Mouse (Mus musculus): ENCODE data around the gene Cars. TPM values are rescaled to one million over a fixed set of nuclear protein-coding genes. Genes with fewer than 3 reads are reported as not detected.
"Not testable (repeated sequence)": the region's sequence is repeated elsewhere in the genome, so short reads cannot be mapped to it uniquely, and the experiment has no call there.

Gene Cars
- polyA plus RNA-seq (2015; fragmentation: Nextera tagmentation; extraction: Ambion mirVana), result 62.3 and 62.9 TPM in 2 replicates

DNA sequence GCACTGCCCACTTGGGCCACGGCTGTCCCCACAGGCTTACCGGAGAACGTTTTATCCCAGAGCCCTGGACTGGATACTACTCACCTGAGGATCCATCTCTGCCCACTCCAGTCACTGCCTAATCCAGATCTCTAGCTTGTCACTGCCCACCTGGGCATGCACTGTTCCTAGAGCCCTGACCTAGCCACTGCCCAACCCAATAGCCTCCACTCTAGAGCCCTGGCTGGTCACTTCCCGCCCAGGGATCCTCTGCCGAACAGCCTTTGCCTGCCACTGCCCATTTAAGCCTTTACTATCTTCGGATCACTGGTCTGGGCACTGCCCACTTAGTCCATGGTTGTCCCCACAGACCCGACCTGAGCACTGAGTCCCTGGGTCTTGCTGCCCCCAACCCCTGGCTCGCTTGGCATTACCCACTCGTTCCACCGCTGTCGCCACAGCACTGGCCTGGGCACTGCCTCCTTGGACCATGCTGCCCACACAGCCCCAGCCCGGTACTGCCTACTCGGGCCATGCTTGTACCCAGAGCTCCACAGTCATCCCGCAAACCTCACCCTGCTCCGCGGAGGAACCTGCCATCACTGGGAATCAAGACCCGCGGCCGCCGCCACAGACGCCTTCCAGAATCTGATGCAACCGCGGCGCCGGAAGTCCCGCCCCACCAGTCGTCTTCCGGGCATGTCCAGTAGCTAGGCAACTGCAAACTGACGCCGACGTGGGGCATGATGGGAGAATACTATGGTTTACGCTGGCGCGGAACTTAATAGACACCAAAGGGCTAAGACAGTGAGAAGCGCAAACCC lies at the start of gene Cars:
Gene Cars, minus strand, starts transcription at position 663 of the 803 bp plus-strand sequence.
- H3K36me3 ChIP-seq, result peaks cover 17% of the 10 kb centered on the region; the same call in 1 of the 2 replicates
- WGBS, result 2% methylated on average over 35 of the region's 35 CpGs

DNA sequence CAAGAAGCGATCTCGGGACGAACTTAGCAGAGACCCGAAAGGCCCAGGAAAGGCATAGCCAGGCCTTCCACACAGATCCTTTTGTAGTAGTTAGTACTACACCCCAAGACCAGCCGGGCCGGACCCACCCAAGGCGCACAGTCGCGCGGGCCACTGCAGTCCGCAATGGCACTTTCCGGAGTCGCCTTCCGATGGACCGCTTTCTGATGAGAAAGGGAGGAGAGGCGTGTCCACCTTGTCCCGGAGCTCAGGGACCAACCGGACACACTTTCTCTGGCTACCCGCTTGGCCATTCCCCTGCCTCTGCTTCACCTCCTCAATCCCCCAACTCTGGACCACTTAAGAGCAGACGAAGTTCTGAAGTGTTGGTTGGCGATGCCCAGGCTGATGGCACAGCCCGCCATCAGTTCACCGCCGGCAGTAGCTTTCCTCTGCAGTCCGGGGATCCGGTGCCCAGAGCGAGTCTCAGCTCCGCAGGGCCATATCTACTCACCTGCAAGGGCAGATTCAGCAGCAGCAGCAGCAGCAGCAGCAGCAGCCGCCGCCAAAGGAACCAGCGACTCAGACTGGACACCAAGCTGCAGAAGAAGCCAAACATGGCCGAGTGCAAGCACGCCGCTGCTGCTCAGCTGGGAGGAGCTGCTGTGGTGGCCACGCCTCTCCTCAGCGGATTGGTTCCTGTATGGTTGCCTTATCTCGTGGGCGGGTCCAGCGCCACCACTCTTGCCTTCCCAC lies 49.3 kb upstream of the Cars start, which contains the start of gene Tnfrsf22:
Gene Tnfrsf22, minus strand, starts transcription at position 628 of the 735 bp plus-strand sequence.
- no peaks in the 10 kb centered on the region for H3K9me3 ChIP-seq (replicated peaks)
- WGBS, result 1% methylated on average over 39 of the region's 39 CpGs
- no peaks in the 10 kb centered on the region for H3K36me3 ChIP-seq
- peak; percentile 98 for ATAC-seq (replicated peaks; ENCODE audit: low FRiP score)
- peak within 1 kb of the TSS; percentile 73 for H3K9ac ChIP-seq
- 0 out of 2 replicates have a peak, but pooled peaks cover 2% of the 10 kb centered on the region for H3K4me1 ChIP-seq
- peak within 1 kb of the TSS; percentile 80 for H3K4me3 ChIP-seq (replicated peaks)
- peak within 1 kb of the TSS; percentile 92 for H3K4me2 ChIP-seq
- H3K27me3 ChIP-seq, result no peaks in the 10 kb centered on the region
- peak within 1 kb of the TSS; percentile 68; the same call in 1 of the 2 replicates for H3K27ac ChIP-seq

More for the DNA sequence above, at the start of gene Cars:
- Histone ChIP-seq H3K27ac (peak within 1 kb of the TSS; percentile 75), H3K4me2 (peak within 1 kb of the TSS; percentile 91), H3K9me3 (replicated peaks) (no peaks in the 10 kb centered on the region), H3K9ac (peak within 1 kb of the TSS; percentile 81), H3K4me3 (replicated peaks) (peak within 1 kb of the TSS; percentile 68), H3K4me1 (peaks cover 26% of the 10 kb centered on the region), H3K27me3 (no peaks in the 10 kb centered on the region)
- ATAC-seq (replicated peaks; ENCODE audit: low FRiP score), result peak; percentile 99

DNA sequence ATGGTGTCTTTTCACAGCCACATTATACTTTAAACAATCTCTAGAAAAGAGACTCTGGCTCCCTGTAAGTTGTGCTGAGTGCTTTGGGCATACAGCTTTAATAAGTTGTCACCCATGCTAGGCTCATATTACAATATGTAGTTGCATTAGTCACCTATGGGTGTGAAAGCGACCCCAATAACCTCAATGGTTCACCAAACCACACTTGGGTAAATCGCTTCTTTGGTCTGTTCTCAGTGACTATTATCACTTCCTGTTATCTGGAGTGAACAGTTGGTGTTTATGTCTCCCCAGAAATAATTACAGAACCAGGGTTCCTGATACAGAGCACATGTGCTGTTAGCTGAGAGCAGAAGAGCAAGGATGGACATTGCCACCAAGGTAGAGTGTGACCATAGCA lies 44.1 kb upstream of the Cars start:
- WGBS, result 83% methylated on average over 2 of the region's 2 CpGs
- not testable (repeated sequence) for H3K27me3 ChIP-seq; H3K4me3 ChIP-seq (replicated peaks); H3K4me2 ChIP-seq; H3K4me1 ChIP-seq; H3K9me3 ChIP-seq (replicated peaks); H3K36me3 ChIP-seq; H3K27ac ChIP-seq; ATAC-seq (replicated peaks; ENCODE audit: low FRiP score); H3K9ac ChIP-seq

DNA sequence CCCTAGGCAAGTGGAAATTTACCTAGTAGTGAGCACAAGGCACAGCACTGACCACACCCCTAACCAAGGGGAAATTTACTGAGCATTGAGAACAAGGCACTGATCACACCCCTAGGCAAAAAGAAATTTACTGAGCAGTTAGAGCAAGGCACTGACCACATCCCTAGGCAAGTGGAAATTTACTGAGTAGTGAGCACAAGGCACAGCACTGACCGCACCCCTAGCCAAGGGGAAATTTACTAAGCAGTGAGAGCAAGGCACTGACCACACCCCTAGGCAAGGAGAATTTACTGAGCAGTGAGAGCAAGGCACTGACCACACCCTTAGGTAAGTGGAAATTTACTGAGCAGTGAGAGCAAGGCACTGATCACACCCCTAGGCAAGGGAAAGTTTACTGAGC lies 36.8 kb upstream of the Cars start:
- Histone ChIP-seq H3K27me3 (no peaks in the 10 kb centered on the region), H3K27ac (no peak overlapping the region), H3K9me3 (replicated peaks) (no peaks in the 10 kb centered on the region), H3K4me3 (replicated peaks) (no peak overlapping the region), H3K4me1 (no peaks in the 10 kb centered on the region), H3K36me3 (peaks cover 11% of the 10 kb centered on the region), H3K9ac (no peak overlapping the region), H3K4me2 (no peak overlapping the region)
- no peak for ATAC-seq (replicated peaks; ENCODE audit: low FRiP score)
- WGBS, result 94% methylated on average over 1 of the region's 1 CpGs

DNA sequence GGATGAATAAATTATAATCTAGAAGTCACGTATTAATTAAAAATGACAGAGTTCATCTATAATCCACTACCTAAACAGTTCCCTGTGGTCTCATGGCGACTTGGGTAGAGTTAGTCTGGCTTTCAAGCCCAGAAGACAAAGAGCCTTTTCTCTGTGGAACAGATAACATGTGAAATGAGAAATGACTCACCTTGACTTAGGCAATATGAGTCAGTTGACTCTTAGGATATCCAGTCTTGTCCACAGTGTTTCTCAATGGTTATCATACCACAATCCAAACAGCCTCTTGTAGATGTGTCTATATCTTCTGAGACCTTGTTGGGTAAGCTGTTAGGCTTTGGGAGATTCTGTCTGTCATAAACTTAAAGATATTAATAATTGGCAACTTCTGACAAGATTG lies 31.6 kb upstream of the Cars start:
- ATAC-seq (replicated peaks; ENCODE audit: low FRiP score), result no peak

DNA sequence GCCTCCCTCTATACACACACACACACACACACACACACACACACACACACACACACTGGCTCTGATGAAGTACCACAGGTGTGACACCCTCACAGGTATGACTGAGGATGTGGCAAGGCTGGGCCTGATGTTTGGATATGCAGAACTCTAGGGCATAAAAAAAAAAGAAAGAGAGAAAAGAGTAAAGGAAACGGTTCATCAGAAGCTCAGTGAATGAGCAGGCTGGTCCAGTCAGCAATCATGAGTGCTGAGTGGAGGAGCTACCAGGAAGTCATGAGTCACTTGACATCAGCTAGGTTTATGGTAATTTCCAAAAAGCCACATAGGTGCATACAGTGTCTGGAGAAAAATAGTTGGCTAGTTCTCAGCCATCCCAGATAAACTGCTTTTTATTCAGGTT lies 29.6 kb upstream of the Cars start:
- ATAC-seq (replicated peaks; ENCODE audit: low FRiP score), result no peak
- Histone ChIP-seq H3K9me3 (replicated peaks) (no peaks in the 10 kb centered on the region), H3K4me3 (replicated peaks) (no peak overlapping the region), H3K4me1 (no peaks in the 10 kb centered on the region), H3K27me3 (no peaks in the 10 kb centered on the region), H3K36me3 (no peaks in the 10 kb centered on the region), H3K27ac (no peak overlapping the region), H3K4me2 (no peak overlapping the region), H3K9ac (no peak overlapping the region)
- 38% methylated on average over 1 of the region's 1 CpGs for WGBS

More for the DNA sequence above, 31.6 kb upstream of the Cars start:
- Histone ChIP-seq H3K4me2 (no peak overlapping the region), H3K4me3 (replicated peaks) (no peak overlapping the region), H3K4me1 (no peaks in the 10 kb centered on the region), H3K9ac (no peak overlapping the region), H3K36me3 (no peaks in the 10 kb centered on the region), H3K9me3 (replicated peaks) (no peaks in the 10 kb centered on the region), H3K27ac (no peak overlapping the region), H3K27me3 (no peaks in the 10 kb centered on the region)
- WGBS, result 72% methylated on average over 2 of the region's 2 CpGs

DNA sequence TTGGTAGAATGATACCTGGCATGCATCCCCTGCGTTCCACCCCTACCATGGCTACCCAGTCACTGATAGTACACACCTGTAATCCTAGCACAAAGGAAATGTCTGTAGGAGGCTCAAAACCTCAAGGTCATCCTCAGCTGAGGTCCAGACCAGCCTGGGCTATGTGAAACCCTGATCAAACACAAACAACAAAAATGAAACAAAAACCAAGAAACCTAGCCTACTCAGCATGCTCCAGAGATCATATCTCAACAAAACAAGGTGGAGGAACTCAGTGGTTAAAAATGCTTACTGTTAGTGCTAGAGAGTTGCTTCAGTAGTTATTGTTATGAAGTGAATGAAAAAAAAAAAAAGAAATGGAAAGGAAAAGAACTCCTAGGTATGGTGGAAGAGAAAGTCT lies 28.6 kb upstream of the Cars start, which contains the start of gene Tnfrsf26:
Gene Tnfrsf26, minus strand, starts transcription at position 183 of the 400 bp plus-strand sequence.
- Histone ChIP-seq H3K27me3 (no peaks in the 10 kb centered on the region), H3K36me3 (no peaks in the 10 kb centered on the region), H3K9ac (no peak within 1 kb of the TSS), H3K4me2 (no peak within 1 kb of the TSS), H3K9me3 (replicated peaks) (no peaks in the 10 kb centered on the region), H3K4me3 (replicated peaks) (no peak within 1 kb of the TSS), H3K27ac (0 out of 2 replicates have a peak within 1 kb of the TSS, but pooled peaks have one; percentile 41), H3K4me1 (no peaks in the 10 kb centered on the region)
- no peak for ATAC-seq (replicated peaks; ENCODE audit: low FRiP score)
- WGBS, result 92% methylated on average over 1 of the region's 1 CpGs

DNA sequence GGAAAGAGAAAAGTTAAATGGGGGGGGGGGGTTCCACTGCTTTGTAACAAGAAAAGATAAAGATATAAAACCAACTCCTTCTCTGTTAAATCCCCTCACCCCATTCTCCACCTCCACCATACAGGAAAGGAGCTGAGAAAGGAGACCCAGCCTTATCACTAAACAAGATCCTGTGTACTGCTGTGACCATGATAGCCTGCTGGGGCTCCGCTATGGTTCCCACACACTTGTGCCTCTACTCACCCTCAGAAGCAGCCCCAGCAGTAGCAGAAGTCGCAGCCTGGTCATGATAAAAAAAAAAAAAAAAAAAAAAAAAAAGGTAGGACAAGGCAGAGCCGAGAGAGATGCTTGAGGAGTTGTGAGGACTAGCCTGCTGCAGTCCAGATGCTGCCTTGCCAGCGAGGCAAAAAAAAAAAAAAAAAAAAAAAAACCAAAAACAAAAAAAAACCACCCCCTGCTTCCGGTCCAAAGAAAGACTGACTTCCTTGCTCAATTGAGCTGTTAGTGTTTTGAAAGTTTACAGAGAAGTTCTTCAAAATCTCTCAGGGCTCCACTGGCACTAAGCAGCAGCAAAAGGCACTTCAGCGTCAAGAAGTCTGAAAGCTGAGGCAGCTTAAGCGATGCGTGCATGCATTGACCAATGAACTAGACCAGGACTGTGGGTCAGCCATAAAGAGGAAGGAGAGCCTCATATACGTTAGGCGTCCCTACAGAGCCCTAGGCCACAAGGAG lies 27.8 kb upstream of the Cars start:
- Histone ChIP-seq H3K9ac (no peak overlapping the region), H3K36me3 (no peaks in the 10 kb centered on the region), H3K4me1 (no peaks in the 10 kb centered on the region), H3K9me3 (replicated peaks) (no peaks in the 10 kb centered on the region), H3K27me3 (no peaks in the 10 kb centered on the region), H3K4me2 (no peak overlapping the region), H3K27ac (0 out of 2 replicates have a peak overlapping the region, but pooled peaks have one; percentile 41), H3K4me3 (replicated peaks) (no peak overlapping the region)
- ATAC-seq (replicated peaks; ENCODE audit: low FRiP score), result no peak
- WGBS, result 61% methylated on average over 10 of the region's 10 CpGs

DNA sequence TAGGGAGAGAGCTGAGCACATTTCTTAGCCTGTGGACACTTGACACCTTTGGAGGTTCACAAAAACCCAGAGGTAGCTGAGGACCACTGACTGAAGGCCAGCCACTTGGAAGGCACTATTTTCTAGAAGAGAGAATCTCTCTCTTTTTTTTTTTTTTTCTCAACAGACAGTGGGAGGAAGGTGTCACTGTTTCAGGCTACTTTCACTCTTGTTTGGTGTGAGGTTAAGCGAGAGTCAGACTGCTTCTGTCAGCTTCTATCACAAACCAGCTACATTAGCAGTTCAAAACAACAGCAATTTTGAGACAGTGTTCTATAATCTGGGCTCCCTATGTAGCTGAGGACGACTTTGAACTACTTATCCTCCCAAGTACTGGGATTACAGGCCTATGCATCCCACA lies 26.3 kb upstream of the Cars start:
- Histone ChIP-seq H3K4me3 (replicated peaks) (no peak overlapping the region), H3K27me3 (no peaks in the 10 kb centered on the region)
- WGBS, result 61% methylated on average over 2 of the region's 2 CpGs

DNA sequence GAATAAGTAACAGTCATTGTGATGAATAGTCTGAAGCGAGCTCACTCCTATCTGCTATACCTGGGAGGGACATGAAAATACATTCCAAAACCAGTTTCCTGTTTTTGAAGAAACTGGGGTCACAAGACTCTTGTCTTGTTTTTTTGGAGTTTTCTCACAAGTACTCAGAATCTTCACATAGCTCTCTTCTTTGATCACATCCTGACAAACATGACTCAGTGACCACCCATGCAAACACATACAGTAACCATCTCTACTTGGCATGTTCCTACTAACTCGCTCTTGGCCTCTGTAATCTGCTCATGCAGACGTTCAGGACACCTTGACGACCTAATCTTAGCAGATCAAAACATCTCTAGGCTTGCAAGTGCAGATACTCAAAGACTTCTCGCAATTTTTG lies 25.3 kb upstream of the Cars start:
- Histone ChIP-seq H3K4me1 (no peaks in the 10 kb centered on the region), H3K27me3 (no peaks in the 10 kb centered on the region), H3K9ac (no peak overlapping the region), H3K4me3 (replicated peaks) (no peak overlapping the region), H3K4me2 (no peak overlapping the region), H3K36me3 (no peaks in the 10 kb centered on the region), H3K9me3 (replicated peaks) (no peaks in the 10 kb centered on the region), H3K27ac (no peak overlapping the region)
- no peak for ATAC-seq (replicated peaks; ENCODE audit: low FRiP score)
- WGBS, result 73% methylated on average over 5 of the region's 5 CpGs

More for the DNA sequence above, 26.3 kb upstream of the Cars start:
- H3K4me2 ChIP-seq, result no peak overlapping the region
- H3K9me3 ChIP-seq (replicated peaks), result no peaks in the 10 kb centered on the region
- ATAC-seq (replicated peaks; ENCODE audit: low FRiP score), result no peak
- H3K9ac ChIP-seq, result no peak overlapping the region
- no peak overlapping the region for H3K27ac ChIP-seq
- H3K36me3 ChIP-seq, result no peaks in the 10 kb centered on the region
- no peaks in the 10 kb centered on the region for H3K4me1 ChIP-seq

DNA sequence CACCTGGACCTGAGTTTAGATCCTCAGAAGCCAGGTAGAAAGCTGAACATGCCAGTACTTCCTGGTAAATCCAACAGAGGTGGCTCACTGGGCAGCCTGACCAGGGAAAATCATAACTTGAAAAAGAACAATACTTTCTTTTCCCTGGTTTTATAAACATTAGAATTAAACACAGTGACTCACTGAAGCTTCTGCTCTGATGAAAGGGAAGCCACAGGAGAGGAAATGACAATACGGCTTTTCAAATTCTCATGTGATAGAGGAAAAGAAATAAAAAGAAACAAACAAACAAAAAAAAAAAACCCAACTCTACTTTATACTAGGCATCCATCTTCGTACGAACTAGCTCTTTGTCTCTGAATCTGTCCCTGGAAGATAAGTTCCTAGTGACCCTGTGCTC lies 24.7 kb upstream of the Cars start:
- Histone ChIP-seq H3K27me3 (no peaks in the 10 kb centered on the region), H3K4me3 (replicated peaks) (no peak overlapping the region), H3K9ac (no peak overlapping the region), H3K36me3 (no peaks in the 10 kb centered on the region), H3K9me3 (replicated peaks) (no peaks in the 10 kb centered on the region), H3K4me1 (no peaks in the 10 kb centered on the region), H3K4me2 (no peak overlapping the region), H3K27ac (no peak overlapping the region)
- no peak for ATAC-seq (replicated peaks; ENCODE audit: low FRiP score)
- 77% methylated on average over 3 of the region's 3 CpGs for WGBS
